Mouse (Mus musculus) urinary bladder, postnatal 4 days (tissue): ENCODE results near the gene Plekhg4.

Source experiments
- DNase-seq, 2 experiments: peaks; one replicate each; pipeline ENCODE4 v3.0.0; 2021 to 2022; ENCODE audit warnings: low spot score in 2 of 2

The Plekhg4 gene

GRCm38 (mm10) chr8:105373032-105373431 is at the start of gene Plekhg4:
Plekhg4 (plus strand) TSS chr8:105373274.
- DNase-seq, result no peak

GRCm38 (mm10) chr8:105325641-105326093 is 47.4 kb upstream of the Plekhg4 start:
- no peak for DNase-seq

GRCm38 (mm10) chr8:105326141-105326672 is 46.9 kb upstream of the Plekhg4 start, which contains the start of the genes Lrrc29 and Tmem208:
Lrrc29 (minus strand) TSS chr8:105326278.
Tmem208 (plus strand) TSS chr8:105326354.
- DNase-seq, result peak; percentile 95 to 97

- no peak for DNase-seq
Observed at GRCm38 (mm10) chr8:105326968-105327367, 46.1 kb upstream of the Plekhg4 start.

- DNase-seq, result no peak
Observed at GRCm38 (mm10) chr8:105330325-105330724, 42.7 kb upstream of the Plekhg4 start.

- DNase-seq, result no peak
Observed at GRCm38 (mm10) chr8:105331469-105331868, 41.6 kb upstream of the Plekhg4 start.

GRCm38 (mm10) chr8:105331931-105332330 is 41.1 kb upstream of the Plekhg4 start:
- no peak for DNase-seq

- no peak for DNase-seq
Observed at GRCm38 (mm10) chr8:105332523-105332922, 40.6 kb upstream of the Plekhg4 start.

GRCm38 (mm10) chr8:105336373-105337130 is 36.5 kb upstream of the Plekhg4 start:
- no peak for DNase-seq

GRCm38 (mm10) chr8:105338992-105339391 is 34.1 kb upstream of the Plekhg4 start:
- no peak for DNase-seq

- no peak for DNase-seq
Observed at GRCm38 (mm10) chr8:105339886-105340635, 33.0 kb upstream of the Plekhg4 start.

- DNase-seq, result no peak
Observed at GRCm38 (mm10) chr8:105341399-105341798, 31.7 kb upstream of the Plekhg4 start.

GRCm38 (mm10) chr8:105342768-105343167 is 30.3 kb upstream of the Plekhg4 start:
- no peak for DNase-seq

GRCm38 (mm10) chr8:105343791-105344574 is 29.1 kb upstream of the Plekhg4 start:
- DNase-seq, result no peak

GRCm38 (mm10) chr8:105345061-105345975 is 27.8 kb upstream of the Plekhg4 start:
- no peak for DNase-seq

- DNase-seq, result peak; percentile 67 to 78
Observed at GRCm38 (mm10) chr8:105346611-105347427, 26.3 kb upstream of the Plekhg4 start.

- peak; percentile 94 to 95 for DNase-seq
Observed at GRCm38 (mm10) chr8:105347428-105348221, 25.4 kb upstream of the Plekhg4 start, which contains the start of gene Fhod1. Fhod1 (minus strand) TSS chr8:105347953.

- DNase-seq, result peak in 1 of 2 experiments; percentile 62
Observed at GRCm38 (mm10) chr8:105348450-105349095, 24.5 kb upstream of the Plekhg4 start, which contains the start of gene Slc9a5. Slc9a5 (plus strand) TSS chr8:105348843.
